Mouse (Mus musculus): ENCODE measurements around the gene Evi2b.
A peak's percentile ranks its signal among the peaks of the same experiment; 100 is the strongest.

The Evi2b gene

GRCm38 (mm10) chr11:79522944-79523343 lies 618 bp downstream of the Evi2b start:
- DNase-seq (ENCODE audit: low read depth in 2 of 2, low spot score in 2 of 2): no peak

- DNase-seq (ENCODE audit: low read depth in 2 of 2, low spot score in 2 of 2): peak in 1 of 2 experiments; percentile 28
Observed at GRCm38 (mm10) chr11:79521930-79522329, 1.6 kb downstream of the Evi2b start.

GRCm38 (mm10) chr11:79520772-79521171 lies 2.8 kb downstream of the Evi2b start:
- no peak for DNase-seq (ENCODE audit: low read depth in 2 of 2, low spot score in 2 of 2)

- DNase-seq (ENCODE audit: low read depth in 2 of 2, low spot score in 2 of 2): peak; percentile 25 to 57
Observed at GRCm38 (mm10) chr11:79519878-79520291, 3.7 kb downstream of the Evi2b start.

- DNase-seq (ENCODE audit: low read depth in 2 of 2, low spot score in 2 of 2): no peak
Observed at GRCm38 (mm10) chr11:79519299-79519698, 4.3 kb downstream of the Evi2b start.

GRCm38 (mm10) chr11:79515798-79516197 lies 7.8 kb downstream of the Evi2b start:
- no peak for DNase-seq (ENCODE audit: low read depth in 2 of 2, low spot score in 2 of 2)

- no peak for DNase-seq (ENCODE audit: low read depth in 2 of 2, low spot score in 2 of 2)
Observed at GRCm38 (mm10) chr11:79515331-79515730, 8.2 kb downstream of the Evi2b start.

GRCm38 (mm10) chr11:79511970-79512369 lies 11.6 kb downstream of the Evi2b start:
- DNase-seq (ENCODE audit: low read depth in 2 of 2, low spot score in 2 of 2): no peak

GRCm38 (mm10) chr11:79504506-79504905 lies 19.1 kb downstream of the Evi2b start:
- no peak for DNase-seq (ENCODE audit: low read depth in 2 of 2, low spot score in 2 of 2)

- DNase-seq (ENCODE audit: low read depth in 2 of 2, low spot score in 2 of 2): no peak
Observed at GRCm38 (mm10) chr11:79503845-79504244, 19.7 kb downstream of the Evi2b start, which contains the start of gene Omg. Omg (minus strand) TSS chr11:79504084.

GRCm38 (mm10) chr11:79502917-79503316 lies 20.6 kb downstream of the Evi2b start:
- DNase-seq (ENCODE audit: low read depth in 2 of 2, low spot score in 2 of 2): no peak

- DNase-seq (ENCODE audit: low read depth in 2 of 2, low spot score in 2 of 2): no peak
Observed at GRCm38 (mm10) chr11:79494976-79495800, 28.4 kb downstream of the Evi2b start.

- no peak for DNase-seq (ENCODE audit: low read depth in 2 of 2, low spot score in 2 of 2)
Observed at GRCm38 (mm10) chr11:79484721-79485120, 38.8 kb downstream of the Evi2b start.

GRCm38 (mm10) chr11:79483876-79484528 lies 39.6 kb downstream of the Evi2b start:
- no peak for DNase-seq (ENCODE audit: low read depth in 2 of 2, low spot score in 2 of 2)

- no peak for DNase-seq (ENCODE audit: low read depth in 2 of 2, low spot score in 2 of 2)
Observed at GRCm38 (mm10) chr11:79483392-79483791, 40.2 kb downstream of the Evi2b start.

- no peak for DNase-seq (ENCODE audit: low read depth in 2 of 2, low spot score in 2 of 2)
Observed at GRCm38 (mm10) chr11:79468097-79468496, 55.5 kb downstream of the Evi2b start.
